Mouse (Mus musculus) urinary bladder, postnatal 4 days (tissue): ENCODE measurements at regions not wholly inside any gene's neighbourhood (a gene's known extent, or its start where the extent isn't known, plus 50 kb on each side); places are given as distances from the start of the nearest gene placed in this dataset.

Experiments
- DNase-seq, 2 experiments: peaks; one replicate each; pipeline ENCODE4 v3.0.0; 2021 to 2022; ENCODE audit warnings: low spot score in 2 of 2

GRCm38 (mm10) chr15:25305801-25306200 lies 107.8 kb downstream of the Basp1 start:
- no peak for DNase-seq

- no peak for DNase-seq
Measured at GRCm38 (mm10) chr15:25303379-25303778, 110.2 kb downstream of the Basp1 start.

DNA sequence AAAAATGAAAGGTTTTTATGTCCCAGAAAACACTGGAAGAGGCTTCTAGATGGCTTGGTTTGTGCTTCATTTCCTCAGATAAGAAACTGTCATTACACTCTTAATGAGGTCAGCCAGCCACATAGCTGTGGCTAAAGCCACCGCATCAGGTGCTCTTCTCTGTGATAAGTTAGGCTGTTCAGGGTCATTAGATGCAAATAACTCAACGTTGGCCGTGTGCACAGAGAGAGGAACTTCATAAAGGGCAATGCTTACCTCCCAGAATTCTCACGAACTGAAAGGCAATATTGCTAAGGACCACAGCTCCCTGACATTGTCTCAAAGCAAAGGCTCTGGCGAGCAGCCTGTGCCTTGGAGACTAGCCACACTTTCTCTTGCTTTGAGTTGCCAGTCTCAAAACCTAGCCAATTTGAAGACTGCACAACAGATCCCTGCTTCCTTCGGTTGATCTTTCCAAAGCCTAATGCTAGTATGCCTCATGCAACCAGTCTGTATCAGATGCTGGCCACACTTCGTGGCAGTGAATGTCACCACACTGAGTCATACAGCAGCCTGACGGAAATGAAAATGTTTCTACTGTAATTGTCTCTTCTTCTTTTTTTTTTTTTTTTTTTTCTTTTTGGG lies 110.8 kb downstream of the Basp1 start:
- no peak for DNase-seq

- no peak for DNase-seq
Measured at GRCm38 (mm10) chr15:25301810-25302209, 111.8 kb downstream of the Basp1 start.

DNA sequence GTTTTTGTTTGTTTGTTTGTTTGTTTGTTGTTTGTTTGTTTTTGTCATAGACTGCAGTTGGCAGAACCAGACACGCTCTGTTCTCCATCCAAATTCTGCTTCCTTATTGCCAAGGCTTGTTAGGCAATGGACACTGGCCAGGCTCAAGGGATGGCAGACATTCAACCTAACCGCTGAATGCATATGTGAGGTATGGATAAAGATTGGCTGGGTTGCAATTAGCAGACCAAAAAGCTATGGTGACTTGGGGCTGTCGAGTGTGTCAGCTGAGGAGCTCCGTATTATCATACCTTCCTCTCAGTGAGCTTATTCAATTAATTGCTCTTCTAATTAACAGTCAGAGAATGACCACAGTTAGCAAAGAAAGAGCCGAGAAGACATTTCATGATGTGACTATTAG lies 116.3 kb downstream of the Basp1 start:
- DNase-seq, result no peak

DNA sequence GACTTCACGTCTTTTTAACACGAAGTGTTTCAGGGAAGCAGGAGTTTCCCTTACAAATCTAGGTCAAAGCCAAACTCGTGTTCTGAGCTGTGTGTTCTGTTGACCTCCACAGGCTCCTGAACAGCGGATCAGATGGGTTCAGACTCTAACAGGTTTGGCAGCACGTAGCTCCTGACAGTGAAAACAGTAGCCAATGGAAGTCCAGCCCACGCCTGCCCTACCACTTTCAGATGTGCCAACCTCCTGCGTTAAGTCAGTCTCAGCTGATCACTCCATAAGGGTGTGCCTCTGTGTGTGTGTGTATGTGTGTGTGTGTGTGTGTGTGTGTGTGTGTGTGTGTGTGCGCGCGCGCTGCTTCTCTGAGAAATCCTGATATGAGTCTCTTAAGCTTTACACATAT lies 116.8 kb downstream of the Basp1 start:
- no peak for DNase-seq

DNA sequence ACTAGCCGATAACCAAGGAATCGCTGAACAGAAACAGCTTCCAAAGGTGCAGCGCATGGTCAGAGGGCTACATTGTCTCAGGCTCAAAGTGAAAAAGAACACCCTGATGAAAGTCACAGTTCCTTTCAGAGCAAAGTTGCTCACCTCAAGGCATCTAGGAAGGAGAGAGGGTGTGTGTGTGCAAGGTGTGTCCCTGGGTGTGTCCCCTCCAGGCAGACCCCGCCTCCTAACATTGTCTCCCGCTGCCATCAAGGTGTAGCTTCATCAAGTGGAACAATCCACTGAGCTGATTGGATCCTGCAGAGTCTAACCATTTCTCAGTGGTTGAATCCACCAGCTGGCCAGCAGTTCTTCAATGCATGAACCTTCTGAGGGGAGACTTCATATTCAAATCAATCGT lies 117.8 kb downstream of the Basp1 start:
- no peak for DNase-seq

GRCm38 (mm10) chr15:25291231-25291691 lies 122.3 kb downstream of the Basp1 start:
- DNase-seq, result no peak

GRCm38 (mm10) chr15:25287850-25288249 lies 125.7 kb downstream of the Basp1 start:
- DNase-seq, result no peak

- no peak for DNase-seq
Measured at GRCm38 (mm10) chr15:25284354-25285199, 129.0 kb downstream of the Basp1 start.

DNA sequence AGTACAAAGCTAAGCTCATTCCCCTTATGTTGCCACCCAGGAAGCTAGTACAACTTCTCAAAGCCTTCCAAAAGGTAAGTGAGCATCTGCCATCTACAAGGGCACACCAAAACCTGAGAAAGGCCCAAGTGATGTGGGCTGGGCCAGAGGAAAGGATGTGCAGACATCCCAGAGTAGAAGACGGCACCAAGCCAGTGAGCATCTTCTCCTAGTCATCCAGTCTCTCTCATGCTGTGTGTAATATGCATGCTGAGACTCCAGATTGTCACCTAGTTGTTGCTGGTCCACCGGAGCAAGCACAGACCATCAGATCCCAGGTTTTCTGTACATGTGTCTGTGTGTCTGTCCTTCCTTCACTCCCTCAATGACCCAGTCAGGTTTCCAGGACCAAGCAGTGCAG lies 129.9 kb downstream of the Basp1 start:
- DNase-seq, result no peak

DNA sequence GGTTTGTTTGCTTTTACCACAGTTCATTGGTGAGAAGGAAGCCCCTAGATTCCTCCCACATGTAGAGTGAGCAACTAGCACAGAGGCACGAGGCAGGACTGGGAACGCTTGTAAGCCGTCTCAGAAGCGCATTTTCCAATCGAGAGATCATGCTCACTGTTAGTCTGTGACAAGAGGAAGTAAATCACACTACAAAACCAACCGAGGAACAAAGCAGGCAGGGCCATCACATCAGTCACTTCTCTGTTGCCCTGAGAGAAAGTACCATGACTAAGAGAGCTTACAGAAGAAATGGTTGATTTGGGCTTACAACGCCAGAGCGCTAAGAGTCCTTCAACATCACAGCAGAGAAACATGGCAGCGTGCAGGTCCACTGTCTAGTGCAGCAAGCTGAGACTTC lies 131.2 kb downstream of the Basp1 start:
- no peak for DNase-seq

DNA sequence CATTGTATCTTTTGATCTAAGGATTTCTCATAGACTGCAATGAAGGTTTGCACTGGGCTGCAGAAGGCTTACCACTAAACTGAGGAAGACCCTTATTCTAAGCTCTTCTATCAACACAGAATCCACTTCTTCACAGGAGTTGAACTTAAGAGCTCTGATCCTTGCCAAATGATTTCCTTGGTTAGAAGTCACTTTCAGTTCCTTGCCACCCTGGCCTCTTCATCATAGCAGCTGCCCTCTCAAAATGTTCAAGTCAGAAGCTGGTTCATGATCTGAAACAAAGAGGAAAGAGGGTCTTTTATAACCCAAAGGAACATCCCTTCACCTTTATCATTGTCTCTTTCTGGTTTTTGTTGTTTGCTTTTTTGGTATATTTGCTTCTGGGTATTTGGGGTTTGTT lies 131.6 kb downstream of the Basp1 start:
- DNase-seq, result no peak

GRCm38 (mm10) chr15:25278317-25279156 lies 135.0 kb downstream of the Basp1 start:
- DNase-seq, result no peak

DNA sequence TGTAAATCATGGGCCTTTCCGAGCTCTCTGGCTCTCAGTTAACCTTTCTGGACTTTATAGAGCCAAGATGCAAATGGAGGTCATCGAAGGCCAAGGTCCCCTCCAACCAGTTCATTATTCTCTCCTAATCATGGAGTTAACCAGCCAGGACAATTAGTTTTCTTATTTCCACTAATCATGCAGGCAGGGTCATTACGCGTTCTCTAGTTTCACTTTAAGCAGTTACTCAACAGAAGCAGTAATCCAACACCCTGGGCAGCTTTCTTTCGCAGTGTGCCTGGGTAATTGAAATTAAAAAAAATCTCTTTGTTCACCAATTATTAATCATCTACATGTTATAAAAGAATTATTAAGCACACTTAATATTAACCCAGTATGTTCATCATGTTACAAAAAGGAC lies 137.3 kb downstream of the Basp1 start:
- no peak for DNase-seq

DNA sequence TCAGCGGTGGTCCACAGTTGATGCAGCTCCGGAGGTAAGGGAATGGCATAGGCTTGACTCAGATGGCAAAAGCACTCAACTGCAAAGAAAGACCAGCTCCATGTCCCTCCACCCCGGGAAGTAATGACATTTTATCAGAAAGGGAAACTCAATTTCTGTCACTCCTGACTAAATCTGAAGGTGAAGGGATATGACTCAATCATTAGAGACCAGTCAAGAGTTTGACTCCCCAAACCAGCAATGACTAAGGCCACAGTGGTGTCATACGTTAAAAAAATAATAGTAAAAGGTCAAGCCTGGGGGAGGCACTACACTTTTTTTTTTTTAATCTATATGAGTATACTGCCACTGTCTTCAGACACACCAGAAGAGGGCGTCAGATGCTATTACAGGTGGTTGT lies 141.7 kb downstream of the Basp1 start:
- no peak for DNase-seq

DNA sequence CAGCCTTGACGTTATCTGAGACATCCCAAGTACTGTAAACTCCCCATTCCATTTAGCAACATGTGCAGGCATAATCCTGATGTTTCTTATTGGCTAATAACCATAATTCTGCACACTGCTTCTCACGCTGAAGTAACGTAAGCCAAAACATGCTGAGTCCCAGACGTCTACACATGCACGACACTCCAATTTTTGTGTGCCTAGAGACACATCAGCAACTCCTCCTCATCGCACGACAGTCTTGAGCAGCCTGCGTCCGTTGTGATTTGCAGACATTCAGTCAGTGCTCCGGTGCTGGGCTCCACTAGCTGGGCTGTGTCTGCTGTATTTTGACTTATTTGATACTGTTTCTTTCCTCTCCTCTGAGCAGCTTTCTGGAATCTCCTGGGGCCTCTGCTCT lies 143.2 kb downstream of the Basp1 start:
- DNase-seq, result no peak

DNA sequence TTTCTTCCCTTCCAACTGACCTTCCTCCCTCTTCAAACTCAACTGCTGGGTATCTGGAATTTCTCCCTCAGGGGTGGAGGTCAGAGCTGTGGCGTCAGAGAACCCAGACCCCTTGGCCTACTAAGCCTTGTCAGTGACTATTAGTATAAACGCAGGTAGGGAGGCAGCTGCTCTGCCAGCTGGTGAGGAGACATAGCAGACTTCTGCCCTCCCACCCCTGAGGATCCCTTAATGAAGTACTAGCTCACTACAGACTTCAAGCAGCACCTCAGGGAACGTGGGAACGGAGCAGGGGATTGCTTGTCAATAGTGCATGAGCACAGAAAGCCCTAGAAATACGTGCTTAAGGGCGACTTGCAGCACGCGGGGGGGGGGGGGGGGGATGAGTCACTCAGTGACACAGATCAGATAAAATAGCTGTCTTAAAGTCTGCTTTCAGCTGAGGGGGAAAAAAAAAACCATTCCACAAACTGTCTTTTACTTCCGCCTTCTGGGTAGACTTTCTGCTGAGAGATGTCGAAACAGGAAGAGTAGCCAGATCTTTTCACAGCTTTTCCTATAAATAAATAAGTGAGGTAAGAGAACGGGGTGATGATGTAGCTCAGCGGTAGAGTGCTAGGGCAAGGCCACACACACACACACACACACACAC lies 144.1 kb downstream of the Basp1 start:
- no peak for DNase-seq

DNA sequence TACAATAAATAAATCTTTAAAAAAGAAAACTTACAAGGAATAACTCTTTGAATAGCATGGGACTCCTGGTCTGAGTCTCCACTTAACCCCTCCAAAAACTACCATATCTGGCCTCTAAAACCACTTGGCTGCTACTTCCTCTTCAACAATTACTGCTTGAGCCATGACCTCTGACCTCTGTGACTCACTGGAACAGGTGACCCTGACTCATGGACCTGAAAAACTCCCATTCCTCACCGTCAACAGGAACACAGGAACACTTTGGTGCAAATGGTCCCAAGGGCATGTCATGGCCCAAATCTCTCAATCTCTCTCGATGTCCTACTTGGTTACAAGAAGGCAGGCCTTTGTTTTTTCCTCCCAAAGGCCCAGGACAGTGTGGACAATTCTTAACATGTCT lies 145.1 kb downstream of the Basp1 start:
- no peak for DNase-seq

DNA sequence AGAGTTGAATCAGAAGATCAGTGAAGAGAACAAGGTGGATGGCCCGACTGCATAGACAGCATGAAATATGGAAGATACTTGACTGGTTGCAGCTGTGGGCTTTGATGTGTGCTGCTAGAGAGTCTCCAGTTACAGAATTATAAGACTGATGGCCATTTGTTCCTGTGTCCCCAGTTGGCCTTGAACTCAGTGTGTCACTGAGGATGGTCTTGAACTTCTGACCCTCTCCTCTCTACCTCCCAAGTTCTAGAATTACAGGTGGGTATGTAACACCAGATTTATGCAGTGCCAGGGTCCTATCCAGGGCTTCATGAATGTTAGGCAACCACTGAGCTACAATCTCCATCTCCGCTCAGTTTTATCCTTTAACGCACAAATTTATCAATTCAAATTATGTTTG lies 146.1 kb downstream of the Basp1 start:
- DNase-seq, result no peak

DNA sequence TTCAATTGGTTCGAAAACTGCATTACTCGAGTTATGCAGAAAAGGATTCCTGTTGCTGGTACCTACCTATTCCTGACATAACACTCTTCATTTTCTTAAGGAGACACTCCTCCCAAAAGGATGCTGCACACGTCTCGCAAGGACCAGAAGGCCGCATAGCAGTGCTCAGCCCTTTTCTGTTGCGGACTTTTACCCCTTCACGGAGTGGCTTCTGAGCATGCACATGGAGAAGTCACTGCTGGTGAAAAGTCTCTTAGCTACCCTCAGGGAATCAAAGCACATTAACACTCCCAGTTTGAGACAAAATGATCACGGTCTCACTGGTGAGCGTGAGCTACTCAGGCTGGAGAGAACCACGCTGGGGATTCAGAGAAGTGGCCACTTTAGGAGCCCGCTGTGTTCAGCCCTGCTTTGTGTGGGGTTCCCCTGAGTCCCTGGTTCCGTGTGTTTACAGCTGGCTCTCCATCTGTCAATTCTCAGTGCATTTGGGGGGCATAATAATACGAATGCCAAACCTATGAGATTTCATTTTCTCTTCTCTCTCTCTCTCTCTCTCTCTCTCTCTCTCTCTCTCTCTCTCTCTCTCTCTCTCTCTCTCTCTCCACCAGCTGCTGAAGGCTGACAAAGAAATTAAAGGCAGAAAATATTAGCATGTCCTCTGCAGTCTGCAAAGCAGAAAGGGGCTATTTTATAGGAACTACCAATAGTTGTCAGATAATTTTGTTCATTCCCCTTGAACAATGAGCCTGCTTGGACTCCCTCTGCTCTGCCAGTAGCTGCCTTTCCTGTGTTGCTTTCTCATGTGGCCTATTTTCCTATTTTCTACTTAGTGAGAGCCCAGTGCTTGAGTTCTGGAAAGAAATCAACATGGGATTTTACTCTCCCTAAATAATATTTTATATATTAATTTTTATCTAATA lies 160.7 kb downstream of the Basp1 start:
- no peak for DNase-seq
